ENCODE assay signal across 8 mouse cellular contexts in the genomic region with DNA sequence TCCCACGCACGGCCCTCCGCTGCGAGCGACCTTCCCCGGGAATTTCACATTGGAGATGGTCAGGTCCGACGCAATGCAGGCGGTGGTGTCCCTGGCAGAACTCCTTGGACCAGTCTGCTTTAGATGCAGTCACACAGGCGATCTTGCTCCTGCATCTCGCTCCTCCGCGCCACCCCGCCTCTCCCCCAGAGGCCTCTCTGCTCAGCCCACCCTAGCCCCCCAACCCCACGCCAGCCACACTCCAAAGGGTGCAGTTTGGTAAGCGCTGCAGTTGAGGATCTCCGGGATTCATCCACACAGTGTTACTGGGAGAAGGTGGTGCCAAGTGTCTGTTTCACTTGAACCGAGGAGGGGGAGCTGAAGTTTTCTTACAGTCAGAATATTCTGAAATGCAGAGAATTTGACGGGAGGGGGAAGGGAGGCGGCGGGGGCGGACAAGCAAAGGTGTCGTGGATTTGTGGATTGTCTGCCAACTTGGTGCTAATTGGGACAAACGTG. TPM values are rescaled to one million over a fixed set of nuclear protein-coding genes. Genes with fewer than 3 reads are reported as not detected.
DNase-seq lines count a peak whose midpoint lies in the region; ATAC-seq lines count a peak whose summit lies in the region.

No protein-coding gene starts in this region.

- H3K36me3 ChIP-seq in lung, embryonic 15.5 days: no peaks in the 10 kb centered on the region
- H3K36me3 ChIP-seq in embryonic facial prominence, embryonic 10.5 days (replicated peaks): no peaks in the 10 kb centered on the region
- H3K36me3 ChIP-seq in intestine, embryonic 14.5 days (ENCODE audit: control insufficient read depth, insufficient read depth, low read length): no peaks in the 10 kb centered on the region
- no peaks in the 10 kb centered on the region for H3K36me3 ChIP-seq in liver, embryonic 15.5 days (replicated peaks)
- H3K36me3 ChIP-seq in stomach, embryonic 16.5 days (ENCODE audit: control insufficient read depth, insufficient read depth, low read length): no peaks in the 10 kb centered on the region

- WGBS in lung, embryonic 15.5 days: 1% methylated on average over 24 of the region's 24 CpGs
- 0% methylated on average over 24 of the region's 24 CpGs for WGBS in embryonic facial prominence, embryonic 10.5 days
- under 1% methylated on average over 24 of the region's 24 CpGs for WGBS in intestine, embryonic 14.5 days
- WGBS in liver, embryonic 15.5 days (ENCODE audit: insufficient replicate concordance): 3% methylated on average over 24 of the region's 24 CpGs
- WGBS in stomach, embryonic 16.5 days: 1% methylated on average over 24 of the region's 24 CpGs

- peak overlapping the region; percentile 37 for H3K4me3 ChIP-seq in lung, embryonic 15.5 days
- peak overlapping the region; percentile 68 for H3K4me3 ChIP-seq in embryonic facial prominence, embryonic 10.5 days
- H3K4me3 ChIP-seq in intestine, embryonic 14.5 days (ENCODE audit: low read depth, low read length): peak overlapping the region; percentile 45
- H3K4me3 ChIP-seq in liver, embryonic 15.5 days (replicated peaks): no peak overlapping the region
- peak overlapping the region; percentile 51 for H3K4me3 ChIP-seq in stomach, embryonic 16.5 days (replicated peaks; ENCODE audit: low read length)

- H3K27ac ChIP-seq in lung, embryonic 15.5 days: no peak overlapping the region
- no peak overlapping the region for H3K27ac ChIP-seq in embryonic facial prominence, embryonic 10.5 days (replicated peaks)
- no peak overlapping the region for H3K27ac ChIP-seq in intestine, embryonic 14.5 days (ENCODE audit: low read depth)
- no peak overlapping the region for H3K27ac ChIP-seq in liver, embryonic 15.5 days (replicated peaks)
- H3K27ac ChIP-seq in stomach, embryonic 16.5 days (ENCODE audit: low read length): no peak overlapping the region

- no peaks in the 10 kb centered on the region for H3K9me3 ChIP-seq in lung, embryonic 15.5 days
- H3K9me3 ChIP-seq in embryonic facial prominence, embryonic 10.5 days: no peaks in the 10 kb centered on the region
- H3K9me3 ChIP-seq in intestine, embryonic 14.5 days (ENCODE audit: control insufficient read depth, low read length): no peaks in the 10 kb centered on the region
- H3K9me3 ChIP-seq in liver, embryonic 15.5 days (replicated peaks): no peaks in the 10 kb centered on the region
- no peaks in the 10 kb centered on the region for H3K9me3 ChIP-seq in stomach, embryonic 16.5 days (replicated peaks; ENCODE audit: control insufficient read depth, low read length)

- peak; percentile 33; the same call in 1 of the 2 replicates for ATAC-seq in lung, embryonic 15.5 days (ENCODE audit: borderline replicate concordance, extremely low read depth, low FRiP score, low TSS enrichment)
- ATAC-seq in intestine, embryonic 14.5 days (replicated peaks; ENCODE audit: low FRiP score, low TSS enrichment, low read depth): peak; percentile 46
- no peak for ATAC-seq in liver, embryonic 15.5 days (ENCODE audit: insufficient read depth)
- ATAC-seq in stomach, embryonic 16.5 days (ENCODE audit: insufficient read depth, low FRiP score): no peak
- no peak for ATAC-seq in erythroid progenitor cell, adult 5-6 weeks (replicated peaks; ENCODE audit: low FRiP score, poor library complexity, severe bottlenecking)

- no peak for DNase-seq in lung, postnatal 14 days
- peak; percentile 59 for DNase-seq in embryonic facial prominence, embryonic 10.5 days (ENCODE audit: low spot score)
- peak; percentile 75 for DNase-seq in intestine, embryonic 14.5 days (ENCODE audit: low spot score)
- DNase-seq in gastrocnemius, adult 8-10 months (ENCODE audit: low spot score in 2 of 2): no peak

- H3K4me1 ChIP-seq in lung, embryonic 15.5 days: peaks cover 37% of the 10 kb centered on the region
- peaks cover 38% of the 10 kb centered on the region for H3K4me1 ChIP-seq in embryonic facial prominence, embryonic 10.5 days
- H3K4me1 ChIP-seq in intestine, embryonic 14.5 days (replicated peaks; ENCODE audit: control insufficient read depth, insufficient read depth, low read length): peaks cover 18% of the 10 kb centered on the region
- H3K4me1 ChIP-seq in liver, embryonic 15.5 days (replicated peaks): no peaks in the 10 kb centered on the region
- peaks cover 17% of the 10 kb centered on the region for H3K4me1 ChIP-seq in stomach, embryonic 16.5 days (ENCODE audit: control insufficient read depth, insufficient read depth, low read length)

- peaks cover 79% of the 10 kb centered on the region for H3K27me3 ChIP-seq in lung, embryonic 15.5 days
- H3K27me3 ChIP-seq in embryonic facial prominence, embryonic 10.5 days (replicated peaks; ENCODE audit: low read depth, poor library complexity, severe bottlenecking): peaks cover 96% of the 10 kb centered on the region
- peaks cover 75% of the 10 kb centered on the region for H3K27me3 ChIP-seq in intestine, embryonic 14.5 days (replicated peaks; ENCODE audit: control insufficient read depth, insufficient read depth, low read length)
- H3K27me3 ChIP-seq in liver, embryonic 15.5 days: peaks cover 68% of the 10 kb centered on the region
- H3K27me3 ChIP-seq in stomach, embryonic 16.5 days (ENCODE audit: control insufficient read depth, insufficient read depth, low read length): peaks cover 52% of the 10 kb centered on the region

- peak overlapping the region; percentile 68 for H3K4me2 ChIP-seq in lung, embryonic 15.5 days
- H3K4me2 ChIP-seq in intestine, embryonic 14.5 days (ENCODE audit: low read length): peak overlapping the region; percentile 92
- peak overlapping the region; percentile 41 for H3K4me2 ChIP-seq in liver, embryonic 15.5 days
- H3K4me2 ChIP-seq in stomach, embryonic 16.5 days (ENCODE audit: low read depth, low read length): peak overlapping the region; percentile 87

- no peak overlapping the region for H3K9ac ChIP-seq in lung, embryonic 15.5 days
- H3K9ac ChIP-seq in intestine, embryonic 14.5 days (ENCODE audit: low read length): no peak overlapping the region
- H3K9ac ChIP-seq in liver, embryonic 15.5 days: no peak overlapping the region
- H3K9ac ChIP-seq in stomach, embryonic 16.5 days (ENCODE audit: low read length): no peak overlapping the region

RNA-seq across cellular contexts. Expression of a gene that starts 1.1 kb away (rescaled TPM):
- 0.34 and 0.35 TPM in 2 replicates for polyA plus RNA-seq in lung, embryonic 15.5 days (2015; fragmentation: Nextera tagmentation; extraction: Ambion mirVana)
- 0.47 and 0.82 TPM in 2 replicates for polyA plus RNA-seq in embryonic facial prominence, embryonic 10.5 days (2016; fragmentation: Nextera tagmentation; extraction: Ambion mirVana)
- 0.50 and 0.78 TPM in 2 replicates for polyA plus RNA-seq in intestine, embryonic 14.5 days (2014; fragmentation: Nextera tagmentation; extraction: Ambion mirVana)
- polyA plus RNA-seq in liver, embryonic 15.5 days (2015; fragmentation: Nextera tagmentation; extraction: Ambion mirVana): 0.06 TPM in 1 of 2 replicates, not detected in the other
- polyA plus RNA-seq in stomach, embryonic 16.5 days (2015; fragmentation: Nextera tagmentation; extraction: Ambion mirVana): 0.94 and 1.3 TPM in 2 replicates
- total RNA-seq in erythroid progenitor cell, adult 5-6 weeks (2015; ENCODE audit: low replicate concordance): not detected in 2 replicates
- not detected in 2 replicates for total RNA-seq in erythroid progenitor cell, adult 5-6 weeks (2017; ENCODE audit: low replicate concordance)
- total RNA-seq in gastrocnemius, adult 8-10 months (2022): 1 to 10 TPM in 2 of 4 experiments, under 1 TPM in 2; 0.58 to 2.1 (median 1.0) TPM

Comparison
In these comparisons a context has a peak if more than half of its experiments do, and no peak if none do; other contexts are left out.
1. ATAC-seq: peak in lung, embryonic 15.5 days (single experiment) and intestine, embryonic 14.5 days (single experiment); none in liver, embryonic 15.5 days (single experiment), stomach, embryonic 16.5 days (single experiment) and erythroid progenitor cell, adult 5-6 weeks (single experiment).
2. H3K4me2 ChIP-seq: peak in every context shown above with its lines; median percentile 92 in intestine, embryonic 14.5 days; 87 in stomach, embryonic 16.5 days; 68 in lung, embryonic 15.5 days; 41 in liver, embryonic 15.5 days.
3. DNase-seq: peak in embryonic facial prominence, embryonic 10.5 days (single experiment) and intestine, embryonic 14.5 days (single experiment); none in lung, postnatal 14 days (single experiment) and gastrocnemius, adult 8-10 months (0 of 2).